In the genomic region with DNA sequence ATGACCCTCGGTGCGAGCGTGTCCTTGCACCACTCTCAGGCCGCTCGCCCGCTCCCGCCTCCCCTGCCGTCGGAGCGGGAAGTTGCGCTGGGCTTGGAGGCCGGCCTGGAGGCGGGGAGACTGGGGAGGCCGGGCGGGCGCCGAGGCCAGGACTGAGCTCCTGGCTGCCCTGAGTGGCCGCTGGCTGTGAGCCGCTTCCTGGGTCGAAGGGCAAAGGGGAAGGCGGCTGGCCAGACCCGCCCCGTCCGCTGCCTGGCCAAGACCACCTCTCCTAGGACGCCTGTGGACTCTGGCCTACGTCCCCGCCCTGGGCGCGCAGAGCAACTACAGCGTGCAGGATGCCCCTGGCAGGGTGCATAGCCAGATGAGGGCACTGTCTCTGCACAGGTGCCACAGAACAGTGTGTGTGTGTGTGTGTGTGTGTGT, we compare ENCODE assay signal across 2 mouse cellular contexts.
A peak's percentile ranks its signal among the peaks of the same experiment; 100 is the strongest.
TF ChIP-seq lines count a peak whose summit lies in the region.

No protein-coding gene starts in this region.

TF ChIP-seq in C2C12, 6 proteins besides CTCF, POLR2A, EP300 and RAD21:
- no peak for TF ChIP-seq MYOD1 (IDR thresholded peaks at IDR 0.05; ENCODE audit: control insufficient read depth, insufficient read length, low read depth)
- no peak for TF ChIP-seq MAX (IDR thresholded peaks at IDR 0.05)
- no peak for TF ChIP-seq MYOG (IDR thresholded peaks at IDR 0.05; ENCODE audit: control insufficient read depth, extremely low read depth, insufficient read length)
- TF ChIP-seq FOSL1 (IDR thresholded peaks at IDR 0.05; ENCODE audit: insufficient read depth, low read length, poor library complexity, severe bottlenecking): no peak

TF ChIP-seq in myocyte, 11 proteins besides CTCF, POLR2A, EP300 and RAD21:
- TF ChIP-seq MYOD1 (IDR thresholded peaks at IDR 0.05; ENCODE audit: control insufficient read depth in 1 of 3, insufficient read length in 2 of 3, low read depth in 2 of 3) (peak in 1 of 3 experiments; percentile 15), TCF3 (IDR thresholded peaks at IDR 0.05; ENCODE audit: insufficient read length, low read depth) (no peak)
